Mouse (Mus musculus) erythroid progenitor cell, adult 5-6 weeks (primary cell): Measurements from ENCODE around the gene Mcm2. TPM values are rescaled to one million over a fixed set of nuclear protein-coding genes. Genes with fewer than 3 reads are reported as not detected.

ENCODE experiments used
- ATAC-seq: replicated peaks from 2 replicates; pipeline ENCODE4 v1.8.0; 2016; ENCODE audit warnings: moderate number of reproducible peaks, mild to moderate bottlenecking, moderate TSS enrichment, inconsistent platforms; ENCODE audit not compliant: poor library complexity, low FRiP score, severe bottlenecking
- total RNA-seq, 2 experiments: library from RNA; stranded (forward) in 1 of 2; stranded (reverse) in 1 of 2; fragments of 150-400 nt in 1 of 2; fragments of 186-747, 209-891 nt in 1 of 2; gene quantifications; 2 replicates each; pipeline versions ENCODE4 v1.2.3 to v1.2.4; 2015 to 2017; ENCODE audit warnings: low replicate concordance in 2 of 2

Gene Mcm2
- total RNA-seq, 2 experiments from 2014 or later: 119 to 159 TPM

- no peak for ATAC-seq
Measured at GRCm38 (mm10) chr6:88857830-88858229, 40.8 kb downstream of the Mcm2 start.

GRCm38 (mm10) chr6:88857249-88857648 is 41.3 kb downstream of the Mcm2 start:
- no peak for ATAC-seq

DNA sequence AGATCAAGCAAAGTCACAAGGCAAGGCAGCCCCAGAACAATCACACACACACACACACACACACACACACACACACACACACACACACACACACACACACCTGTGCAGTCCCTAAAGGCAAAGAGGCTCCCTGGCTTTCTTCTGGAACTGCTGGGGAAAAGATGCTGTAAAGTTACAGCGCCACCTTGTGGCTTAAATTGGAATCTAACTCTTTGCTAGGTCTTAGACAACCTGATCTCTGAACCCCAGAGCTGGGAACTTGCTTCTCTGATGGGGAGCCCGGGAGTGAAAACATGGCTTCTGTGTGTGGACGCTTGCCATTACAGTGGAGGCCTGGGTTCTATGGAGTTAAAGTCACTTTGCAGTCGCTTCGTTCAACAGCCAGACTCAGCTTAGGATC is 42.9 kb downstream of the Mcm2 start:
- ATAC-seq: peak; percentile 68; the same call in 1 of the 2 replicates

DNA sequence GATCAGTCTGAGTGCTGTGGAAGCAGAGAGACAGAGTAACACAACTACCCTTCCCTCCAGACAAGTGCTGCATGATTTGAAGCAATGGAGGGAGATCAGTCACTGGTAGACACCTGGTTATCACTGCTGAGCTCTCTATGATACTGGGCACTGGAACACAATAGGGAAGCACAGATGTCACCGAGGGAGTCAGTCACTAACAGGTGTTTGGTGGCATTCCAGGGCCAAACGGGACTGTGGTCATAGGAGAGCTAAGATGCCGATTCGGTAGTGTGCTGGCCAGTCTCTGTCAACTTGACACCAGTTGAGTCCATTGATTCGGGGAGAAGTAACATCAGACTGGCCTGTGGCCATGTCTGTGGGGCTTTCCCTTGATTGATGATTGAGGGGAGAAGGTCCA is 44.1 kb downstream of the Mcm2 start:
- no peak for ATAC-seq

DNA sequence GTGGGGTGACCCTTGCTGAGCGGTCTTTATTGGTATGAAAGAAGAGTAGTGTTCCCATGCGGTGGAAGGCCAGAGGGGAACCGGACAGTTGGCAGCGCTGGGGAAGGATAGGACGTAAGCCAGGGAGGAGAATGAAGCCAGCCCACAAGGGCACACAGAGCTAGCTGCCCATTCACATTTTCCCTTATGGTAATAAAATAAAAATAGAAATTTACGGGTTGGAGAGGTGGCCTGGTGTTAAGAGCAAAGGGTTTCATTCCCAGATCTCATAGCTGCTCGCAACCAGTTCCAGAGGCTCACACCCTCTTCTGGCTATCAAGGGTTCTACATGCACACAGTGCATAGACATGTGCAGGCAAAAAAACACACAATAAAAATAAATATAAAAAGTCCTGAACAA is 48.5 kb downstream of the Mcm2 start:
- ATAC-seq: no peak

- ATAC-seq: peak; percentile 46; the same call in 1 of the 2 replicates
Measured at GRCm38 (mm10) chr6:88849270-88849669, 49.3 kb downstream of the Mcm2 start.

- no peak for ATAC-seq
Measured at GRCm38 (mm10) chr6:88847571-88847970, 51.0 kb downstream of the Mcm2 start.

GRCm38 (mm10) chr6:88844901-88845565 is 53.5 kb downstream of the Mcm2 start:
- ATAC-seq: no peak

DNA sequence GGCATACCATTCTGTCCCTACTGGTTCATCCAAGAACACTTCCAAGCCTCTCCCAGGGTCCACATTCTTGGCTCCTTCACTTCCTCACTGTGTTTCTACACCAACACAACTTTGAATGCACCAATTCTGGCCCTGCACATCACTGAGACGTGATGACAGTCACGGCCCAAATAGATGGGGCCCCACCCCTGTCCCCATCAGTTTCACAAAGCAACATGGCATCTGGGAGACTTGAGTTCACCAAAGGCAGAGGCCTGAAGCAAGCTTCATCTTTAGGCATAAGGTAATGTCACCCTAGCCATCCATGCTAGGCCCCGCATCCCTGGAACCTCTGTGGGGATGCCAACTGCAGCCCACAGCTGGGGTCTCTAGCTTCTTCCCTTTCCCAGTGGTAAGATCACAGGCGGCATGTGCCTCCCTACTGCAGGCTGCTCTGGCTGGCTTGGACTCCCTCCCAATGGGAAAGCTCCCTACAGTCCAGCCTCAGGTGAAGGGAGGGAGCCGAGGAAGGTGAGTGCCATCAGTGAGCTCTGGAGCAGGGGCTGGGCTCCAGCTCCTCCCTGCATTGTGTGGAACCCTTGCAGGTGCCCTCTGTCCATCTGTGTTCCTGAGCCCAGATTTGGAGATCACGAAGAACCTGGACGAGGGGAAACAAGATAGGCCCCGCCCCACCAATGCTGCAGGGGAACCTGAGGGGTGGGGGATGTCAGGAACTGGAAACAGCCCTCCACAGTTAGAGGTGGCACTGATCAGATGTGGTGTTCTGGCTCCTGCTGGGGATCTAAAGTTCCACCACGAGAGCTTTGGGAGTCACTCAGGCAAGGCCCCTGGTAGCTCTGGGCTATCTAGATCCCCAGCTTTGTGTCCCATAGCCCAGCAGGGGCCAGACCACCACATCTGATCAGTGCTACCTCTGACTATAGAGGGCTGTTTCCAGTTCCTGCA is 54.5 kb downstream of the Mcm2 start:
- no peak for ATAC-seq

DNA sequence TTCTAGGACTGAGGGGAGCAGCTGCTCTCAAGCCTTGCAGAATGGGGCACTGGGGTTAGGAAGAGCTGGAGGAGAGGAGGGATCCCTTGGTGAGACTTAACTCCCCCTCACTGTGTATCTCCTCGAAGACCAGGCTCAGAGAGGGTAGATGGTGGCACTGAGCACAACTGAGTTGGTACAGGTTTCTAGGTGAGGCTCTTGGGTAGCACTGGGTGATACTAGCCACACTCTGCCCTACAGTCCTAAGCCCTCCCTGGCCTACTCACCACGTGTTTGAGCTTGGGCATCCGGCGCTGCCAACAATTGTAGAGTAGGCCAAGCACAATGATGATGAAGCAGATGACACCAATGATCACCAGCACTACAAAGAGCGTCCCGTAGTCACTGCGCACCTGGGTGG is 55.3 kb downstream of the Mcm2 start:
- no peak for ATAC-seq

DNA sequence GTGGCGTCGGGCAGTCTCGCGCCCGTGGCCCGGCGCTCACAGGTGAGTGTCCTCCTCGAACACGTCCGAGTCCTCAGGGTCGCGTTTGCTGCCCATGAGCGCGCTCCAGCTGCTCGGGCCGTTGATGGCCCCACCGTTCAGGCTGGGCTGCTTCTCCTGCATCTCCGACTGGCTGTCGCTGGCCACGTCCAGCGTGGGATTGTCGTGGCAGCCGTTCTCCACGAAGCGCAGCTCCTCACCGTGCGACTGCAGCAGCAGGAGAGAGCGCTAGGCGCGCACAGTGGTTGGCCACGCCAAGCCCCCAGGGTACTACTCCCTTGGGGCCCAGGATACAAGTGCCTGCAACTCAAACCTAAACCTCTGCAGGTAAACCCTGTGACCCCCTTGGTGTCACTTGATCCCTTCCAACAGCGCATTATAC is 55.8 kb downstream of the Mcm2 start:
- no peak for ATAC-seq

DNA sequence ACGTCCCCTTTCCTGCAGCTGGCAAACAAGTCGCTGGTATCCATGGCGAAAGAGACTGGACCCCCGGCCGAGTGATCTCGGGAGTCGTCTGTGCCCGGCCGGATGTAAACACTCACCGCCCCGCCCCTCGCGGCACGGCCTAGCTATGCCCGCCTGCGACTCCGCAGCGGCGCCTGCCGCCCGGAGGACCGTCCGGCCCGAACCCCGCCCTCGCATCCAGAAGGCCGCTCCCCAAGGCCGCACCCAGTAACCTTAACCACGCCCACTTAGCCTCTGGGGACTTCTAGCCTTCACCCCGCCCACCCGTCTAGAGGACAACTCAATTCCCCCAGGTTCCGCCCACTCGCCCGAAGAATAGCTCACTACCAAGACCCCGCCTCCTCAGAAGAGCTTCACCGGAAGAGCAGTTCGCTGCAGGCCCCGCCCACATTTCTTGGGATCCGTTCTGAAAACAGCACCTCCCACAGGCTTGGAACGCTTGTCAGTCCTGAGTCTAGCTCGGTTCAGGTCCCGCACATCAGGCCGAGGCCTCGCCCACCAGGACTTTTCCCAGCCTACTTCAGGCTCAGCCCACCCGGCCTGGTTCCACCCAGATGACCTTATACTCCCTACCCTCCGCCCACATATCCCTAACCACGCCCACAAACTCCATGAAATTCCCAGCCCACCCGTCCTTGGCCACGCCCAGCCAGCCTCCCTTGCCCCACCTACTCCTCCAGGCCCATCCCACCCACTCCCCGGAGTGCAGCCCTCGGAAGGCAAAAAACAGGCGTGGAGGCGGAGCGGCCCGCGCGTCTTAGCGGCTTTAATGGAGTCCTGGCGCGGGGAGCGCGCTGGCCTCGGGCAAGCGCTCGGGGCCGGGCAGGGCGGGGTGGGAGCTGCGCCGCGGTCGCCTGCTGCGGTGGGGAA is 56.5 kb downstream of the Mcm2 start, which contains the start of gene Abtb1:
Abtb1 (minus strand) TSS at position 204 of the 909 bp plus-strand sequence.
- ATAC-seq: peak; percentile 78

- peak; percentile 37 for ATAC-seq
Measured at GRCm38 (mm10) chr6:88841514-88841780, 57.1 kb downstream of the Mcm2 start.

DNA sequence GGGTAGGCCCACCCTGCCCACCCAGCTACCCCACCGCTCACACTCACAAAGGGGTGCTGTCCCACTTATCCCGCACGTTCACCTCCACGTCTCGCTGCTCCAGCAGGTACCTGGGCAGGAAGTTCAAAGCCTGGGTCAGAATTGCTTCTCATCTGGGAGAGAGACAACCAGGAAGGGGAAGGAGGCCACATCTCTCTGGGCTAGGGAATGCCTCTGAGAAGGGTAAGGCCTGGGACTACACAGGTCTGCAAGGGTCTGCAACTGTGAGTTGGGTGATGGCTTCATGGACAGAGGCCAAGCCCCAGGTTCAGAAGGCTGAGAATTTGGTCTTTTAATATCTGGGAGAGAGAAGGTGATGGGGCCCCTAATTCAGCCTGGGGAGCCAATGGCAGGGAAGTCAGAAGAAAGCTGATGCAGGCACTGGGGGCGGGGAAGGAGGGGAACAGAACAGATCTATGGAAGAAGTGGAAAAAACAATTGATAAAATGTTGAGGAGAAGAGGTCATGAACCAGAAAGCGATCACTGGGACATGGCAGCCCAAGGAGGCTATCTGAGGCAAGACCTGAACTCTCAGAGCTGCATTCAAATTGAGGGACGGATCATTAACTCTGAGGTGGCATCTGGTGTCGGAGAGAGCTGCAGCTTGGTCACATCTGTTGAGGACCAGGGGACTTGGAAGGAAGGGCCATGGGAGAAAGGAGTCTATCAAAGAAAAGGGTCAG is 57.6 kb downstream of the Mcm2 start:
- ATAC-seq: no peak

GRCm38 (mm10) chr6:88840211-88840610 is 58.4 kb downstream of the Mcm2 start:
- ATAC-seq: no peak

GRCm38 (mm10) chr6:88839135-88839970 is 59.2 kb downstream of the Mcm2 start:
- ATAC-seq: no peak

DNA sequence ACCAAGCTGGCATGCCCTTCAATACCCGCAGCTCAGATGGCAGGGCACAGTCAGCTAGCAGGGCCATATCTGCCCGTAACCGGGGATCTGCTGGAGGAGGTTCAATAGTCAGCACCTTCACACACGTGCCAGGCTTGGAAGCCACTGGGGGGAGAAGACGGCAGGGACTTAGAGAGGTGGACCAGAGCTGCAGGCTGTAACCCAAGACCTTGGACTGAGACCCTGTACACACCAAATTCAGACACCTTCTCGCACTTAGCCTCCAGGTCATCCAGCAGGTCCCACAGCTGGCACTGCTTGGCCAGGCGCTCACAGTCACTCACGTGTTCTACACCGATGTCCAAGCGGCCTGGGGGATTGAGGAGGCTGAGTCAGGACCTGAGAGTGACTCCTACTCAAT is 60.0 kb downstream of the Mcm2 start:
- ATAC-seq: no peak

- ATAC-seq: no peak
Measured at GRCm38 (mm10) chr6:88837999-88838398, 60.6 kb downstream of the Mcm2 start.
